Mouse (Mus musculus) right cerebral cortex, postnatal 25 days (tissue): ENCODE results near the gene Papss2.
"Not testable (repeated sequence)": the region's sequence is repeated elsewhere in the genome, so short reads cannot be mapped to it uniquely, and the experiment has no call there.

ENCODE experiments used
- DNase-seq: peaks from one replicate; pipeline ENCODE4 v3.0.0; 2022

Papss2 gene

DNA sequence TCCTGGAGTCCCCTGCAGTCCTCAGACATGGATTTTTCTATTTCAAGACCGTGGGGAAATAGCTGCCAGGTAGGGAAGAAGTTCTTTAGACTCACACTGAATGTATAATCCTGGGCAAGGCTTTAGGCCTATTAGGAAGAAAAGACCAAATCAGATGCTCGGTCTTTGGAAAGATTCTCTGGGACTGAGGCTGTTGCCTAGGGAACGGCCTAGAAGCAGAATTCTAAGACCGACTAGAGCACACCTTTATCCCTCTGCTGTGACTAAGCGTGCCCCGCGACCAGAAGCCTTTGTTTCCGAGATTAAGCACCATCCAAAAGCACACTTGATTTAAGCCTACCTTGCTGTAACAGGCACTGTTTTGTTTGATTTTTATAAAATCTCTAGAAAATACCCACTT, 46.4 kb downstream of the Papss2 start:
- no peak for DNase-seq

DNA sequence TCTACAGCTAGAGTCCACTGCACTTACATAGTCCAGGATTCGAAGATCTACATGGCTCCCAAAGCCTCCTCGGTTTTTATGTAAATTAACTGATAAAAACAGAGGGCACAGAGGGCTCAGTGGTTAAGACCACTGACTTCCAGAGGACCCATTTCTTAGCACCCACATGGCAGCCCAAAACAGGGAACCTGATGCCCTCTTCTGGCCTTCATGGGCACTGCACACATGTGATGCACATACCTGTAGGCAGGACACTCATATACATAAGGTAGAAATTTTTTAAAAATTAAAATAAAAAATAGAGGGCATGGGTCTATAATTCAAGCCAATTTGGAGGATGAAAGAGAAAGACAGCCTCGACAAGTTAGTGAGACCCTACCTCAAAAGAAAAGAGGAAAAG, 48.1 kb downstream of the Papss2 start:
- DNase-seq, result no peak

DNA sequence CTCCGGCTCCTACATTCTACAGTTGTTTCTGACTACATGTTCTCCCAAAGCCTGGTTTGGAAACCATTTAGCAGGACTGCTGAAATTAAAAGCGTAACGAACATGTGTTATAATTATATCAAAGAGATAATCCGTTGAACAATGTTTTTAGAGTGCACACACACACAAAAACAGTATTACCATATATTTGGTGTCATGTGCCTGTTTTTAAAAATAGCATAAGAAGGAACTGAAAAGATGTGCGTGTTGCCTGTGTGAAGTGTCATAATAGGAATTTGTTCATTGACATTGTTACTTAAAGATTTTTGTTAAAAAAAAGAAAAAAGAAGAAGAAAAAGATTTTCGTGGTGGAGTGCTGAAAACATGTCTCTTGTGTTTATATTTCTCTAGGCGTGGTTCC, 50.3 kb downstream of the Papss2 start:
- no peak for DNase-seq

- no peak for DNase-seq
Observed at GRCm38 (mm10) chr19:32646382-32646781, 50.8 kb downstream of the Papss2 start.

- DNase-seq, result no peak
Observed at GRCm38 (mm10) chr19:32648019-32648571, 52.5 kb downstream of the Papss2 start.

DNA sequence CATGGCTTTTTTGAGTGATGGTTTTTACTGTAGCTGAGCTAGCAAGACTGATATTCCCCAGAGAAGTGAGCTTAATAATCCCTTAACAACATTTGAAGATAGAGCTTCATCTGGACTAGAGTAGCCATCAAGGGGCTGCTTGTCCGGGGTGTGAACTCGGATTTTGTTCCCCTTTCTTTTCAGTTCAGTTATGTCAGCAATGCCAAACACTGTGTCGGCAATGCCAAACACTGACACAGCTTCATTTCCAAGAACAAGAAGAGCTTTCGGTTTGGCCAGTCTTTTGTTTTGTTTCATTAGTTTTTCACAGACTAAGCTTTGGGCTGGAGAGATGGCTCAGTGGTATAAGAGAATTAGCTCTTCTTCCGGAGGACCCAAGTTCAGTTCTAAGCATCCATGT, 55.5 kb downstream of the Papss2 start:
- no peak for DNase-seq

DNA sequence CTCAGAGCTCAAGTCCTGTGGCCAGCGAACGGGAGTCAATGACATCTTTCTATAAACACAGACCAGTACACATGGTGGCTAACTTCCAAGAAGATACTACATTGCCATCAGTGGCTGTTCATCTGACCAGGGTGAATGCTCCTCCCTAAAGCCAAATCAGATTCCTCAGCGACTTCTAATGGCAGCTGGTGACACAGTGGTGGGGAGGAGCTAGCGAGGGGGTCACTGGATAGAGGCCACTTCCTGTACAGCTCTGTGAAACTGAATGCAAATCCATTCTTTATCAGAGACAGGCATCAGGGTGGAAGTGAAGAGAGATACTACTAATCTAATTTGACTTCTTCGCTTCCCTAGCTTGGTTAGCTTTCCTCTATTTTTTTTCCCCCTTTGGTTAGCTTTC, 57.5 kb downstream of the Papss2 start:
- DNase-seq, result no peak

GRCm38 (mm10) chr19:32653630-32654362, 58.2 kb downstream of the Papss2 start:
- DNase-seq, result no peak

DNA sequence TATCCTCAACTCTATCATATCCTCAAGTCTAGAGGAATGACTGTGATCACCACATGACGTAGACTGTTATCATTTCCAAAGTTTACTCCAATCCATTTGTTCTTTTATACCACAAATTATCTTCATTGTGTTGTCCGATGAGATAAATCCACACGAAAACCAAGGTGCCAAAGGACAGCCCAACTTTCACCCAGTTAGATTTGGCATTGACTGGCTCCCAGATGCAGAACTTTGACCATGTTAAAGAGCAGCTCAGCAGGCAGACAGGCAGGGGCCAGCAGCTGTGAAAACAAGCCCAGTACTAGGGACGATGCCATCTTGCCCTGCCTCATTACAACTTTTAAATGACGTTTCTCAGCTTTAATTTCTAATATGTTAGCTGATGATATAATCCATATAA, 63.8 kb downstream of the Papss2 start:
- DNase-seq, result no peak

DNA sequence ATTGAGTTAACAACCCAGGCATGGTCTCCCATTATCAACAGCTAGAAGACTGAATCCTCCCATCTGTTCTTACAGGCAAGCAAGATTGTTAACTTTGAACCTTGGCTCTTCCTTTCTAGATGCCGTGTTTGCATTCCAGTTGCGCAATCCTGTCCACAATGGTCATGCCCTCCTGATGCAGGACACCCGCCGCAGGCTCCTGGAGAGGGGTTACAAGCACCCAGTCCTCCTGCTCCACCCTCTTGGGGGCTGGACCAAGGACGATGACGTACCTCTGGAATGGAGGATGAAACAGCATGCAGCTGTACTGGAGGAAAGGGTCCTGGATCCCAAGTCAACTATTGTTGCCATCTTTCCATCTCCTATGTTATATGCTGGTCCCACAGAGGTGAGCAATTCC, 67.3 kb downstream of the Papss2 start:
- no peak for DNase-seq

DNA sequence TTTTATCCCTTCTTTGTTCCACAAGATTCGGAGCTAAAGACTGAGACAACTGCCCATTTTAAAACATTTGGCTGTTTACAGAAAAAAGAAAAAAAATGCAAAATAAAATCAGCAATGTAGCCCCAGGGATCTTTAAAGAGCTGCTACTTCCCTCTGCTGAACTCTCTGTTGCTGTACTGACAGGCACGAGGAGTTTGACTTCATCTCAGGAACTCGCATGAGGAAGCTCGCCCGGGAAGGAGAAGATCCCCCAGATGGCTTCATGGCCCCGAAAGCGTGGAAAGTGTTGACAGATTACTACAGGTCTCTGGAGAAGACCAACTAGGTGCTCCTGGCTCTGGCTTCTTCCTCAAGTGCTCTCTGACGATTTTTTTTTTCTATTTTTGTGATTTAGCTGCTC, 69.7 kb downstream of the Papss2 start:
- DNase-seq, result no peak

GRCm38 (mm10) chr19:32667830-32668229, 72.2 kb downstream of the Papss2 start:
- DNase-seq, result not testable (repeated sequence)

DNA sequence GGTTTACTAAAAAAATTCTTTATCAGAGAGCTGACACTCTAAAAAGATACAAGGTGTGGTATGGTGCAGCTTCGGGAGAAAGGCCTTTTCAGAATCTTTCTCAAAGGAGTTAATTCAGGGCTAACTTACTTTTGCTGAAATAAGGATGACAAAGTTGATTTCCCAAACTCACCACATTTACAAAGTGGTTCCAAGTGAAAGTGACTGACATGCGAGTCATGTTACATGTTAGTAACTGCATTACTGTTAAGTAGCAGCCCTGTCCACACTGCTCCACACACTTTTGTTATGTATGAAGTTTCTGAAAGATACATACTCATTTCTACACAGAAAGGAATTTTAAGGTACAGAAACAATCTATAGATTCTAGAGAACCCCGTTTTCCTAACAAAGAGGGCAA, 80.2 kb downstream of the Papss2 start:
- no peak for DNase-seq

DNA sequence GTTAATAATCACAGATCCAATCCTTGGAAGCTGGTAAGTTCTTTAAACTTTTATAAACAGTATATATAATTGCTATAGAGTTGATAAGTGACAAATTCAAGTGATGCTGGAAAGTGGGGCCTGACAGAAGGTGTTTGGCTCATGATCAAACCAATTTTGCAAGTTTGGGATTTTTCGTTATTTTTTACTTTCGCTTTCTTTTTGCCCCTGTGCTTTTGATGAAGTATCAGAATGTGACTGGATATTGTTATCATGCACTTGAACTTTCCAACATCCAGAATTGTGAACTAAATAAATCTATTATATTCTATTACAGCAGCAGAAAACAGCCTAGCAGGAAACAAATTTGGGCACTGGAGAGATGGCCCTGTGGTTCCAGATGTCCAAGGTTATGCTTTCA, 85.3 kb downstream of the Papss2 start:
- DNase-seq, result no peak

DNA sequence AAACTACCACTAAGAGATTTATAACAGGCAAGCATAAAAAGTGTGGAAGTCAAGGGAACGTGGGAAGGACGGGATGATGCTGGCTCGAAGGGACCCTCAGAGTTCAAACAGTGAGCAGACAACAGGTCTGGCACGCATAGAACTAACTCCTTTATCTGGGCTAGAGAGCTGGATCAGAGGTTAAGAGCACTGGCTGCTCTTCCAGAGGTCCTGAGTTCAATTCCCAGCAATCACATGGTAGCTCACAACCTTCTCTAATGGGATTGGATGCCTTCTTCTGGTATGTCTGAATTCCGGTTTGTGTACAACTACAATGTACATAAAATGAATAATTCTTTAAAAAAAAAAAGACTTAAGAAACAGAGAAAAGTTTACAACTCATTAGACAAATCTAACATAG, 87.5 kb downstream of the Papss2 start:
- no peak for DNase-seq

- DNase-seq, result peak; percentile 8
Observed at GRCm38 (mm10) chr19:32687721-32688120, 92.1 kb downstream of the Papss2 start.

DNA sequence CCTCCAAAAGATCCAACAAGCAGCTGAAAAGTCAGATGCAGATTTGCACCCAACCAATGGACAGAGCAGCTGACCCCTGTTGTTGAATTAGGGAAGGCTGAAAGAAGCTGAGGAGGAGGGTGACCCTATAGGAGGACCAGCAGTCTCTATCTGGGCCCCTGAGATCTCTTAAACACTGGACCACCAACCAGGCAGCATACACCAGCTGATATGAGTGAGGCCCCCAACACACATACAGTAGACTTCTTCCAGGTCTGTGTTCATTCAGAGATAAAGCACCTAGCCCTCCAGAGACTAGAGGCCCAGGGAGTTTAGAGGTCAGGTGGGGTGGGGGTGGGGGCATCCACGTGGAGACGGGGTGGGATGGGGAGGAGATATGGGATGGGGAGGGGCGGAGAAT, 92.6 kb downstream of the Papss2 start:
- DNase-seq, result not testable (repeated sequence)

GRCm38 (mm10) chr19:32689724-32690123, 94.1 kb downstream of the Papss2 start:
- DNase-seq, result no peak

DNA sequence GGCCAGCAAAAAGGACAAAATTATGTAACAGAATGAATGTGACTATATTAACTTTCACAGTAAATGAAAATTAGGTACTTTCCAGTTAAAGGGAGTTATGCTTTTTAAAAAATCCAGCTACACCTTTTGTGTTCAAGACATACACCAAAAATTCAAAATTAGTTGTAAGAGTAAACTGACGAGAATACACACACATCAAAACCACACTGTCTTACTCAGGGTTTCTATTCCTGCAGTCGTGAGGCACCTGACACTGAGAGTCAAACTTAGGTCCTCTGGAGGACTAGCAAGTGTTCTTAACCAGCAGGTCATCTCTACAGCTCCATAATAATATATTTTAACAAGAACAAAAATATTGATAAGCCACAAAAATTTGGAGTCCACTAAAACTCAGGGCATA, 101.1 kb downstream of the Papss2 start:
- DNase-seq, result no peak

- no peak for DNase-seq
Observed at GRCm38 (mm10) chr19:32702191-32702590, 106.6 kb downstream of the Papss2 start.

DNA sequence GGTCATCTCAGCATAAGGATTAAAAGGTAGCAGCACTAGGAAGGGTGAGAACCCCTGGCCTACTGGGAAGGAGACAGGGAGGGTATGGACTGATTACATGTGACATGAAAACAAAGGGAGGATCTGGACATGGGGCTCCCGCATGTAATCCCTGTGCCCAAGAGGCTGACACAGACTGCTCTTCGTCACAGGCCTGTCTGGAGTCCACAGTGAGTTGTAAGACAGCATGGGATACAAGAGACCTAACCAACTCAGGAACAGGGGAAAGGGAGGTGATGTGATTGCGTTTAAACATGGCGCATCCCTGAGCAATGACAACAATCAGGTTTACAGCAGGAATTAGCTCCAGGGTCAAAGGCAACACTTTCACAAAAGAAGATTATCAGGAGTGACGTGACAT, 113.4 kb downstream of the Papss2 start:
- DNase-seq, result no peak

DNA sequence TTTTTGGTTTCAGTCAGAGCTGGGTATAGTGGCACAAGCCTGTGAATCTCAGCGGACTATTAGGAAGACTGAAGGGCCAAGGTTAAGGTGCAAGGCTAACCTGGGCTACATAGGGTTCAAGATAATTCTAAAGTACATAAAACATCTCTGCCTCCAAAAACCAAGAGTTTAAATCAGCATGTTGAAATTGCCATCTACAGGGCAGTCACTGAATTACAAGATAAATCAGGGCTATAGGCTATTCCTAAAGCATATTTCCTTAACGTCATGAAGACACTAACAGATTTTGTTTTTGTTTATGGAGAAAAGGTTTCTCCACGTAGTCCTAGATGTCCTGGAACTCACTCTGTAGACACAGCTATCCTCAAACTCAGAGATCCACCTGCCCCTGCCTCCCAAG, 114.7 kb downstream of the Papss2 start:
- no peak for DNase-seq

DNA sequence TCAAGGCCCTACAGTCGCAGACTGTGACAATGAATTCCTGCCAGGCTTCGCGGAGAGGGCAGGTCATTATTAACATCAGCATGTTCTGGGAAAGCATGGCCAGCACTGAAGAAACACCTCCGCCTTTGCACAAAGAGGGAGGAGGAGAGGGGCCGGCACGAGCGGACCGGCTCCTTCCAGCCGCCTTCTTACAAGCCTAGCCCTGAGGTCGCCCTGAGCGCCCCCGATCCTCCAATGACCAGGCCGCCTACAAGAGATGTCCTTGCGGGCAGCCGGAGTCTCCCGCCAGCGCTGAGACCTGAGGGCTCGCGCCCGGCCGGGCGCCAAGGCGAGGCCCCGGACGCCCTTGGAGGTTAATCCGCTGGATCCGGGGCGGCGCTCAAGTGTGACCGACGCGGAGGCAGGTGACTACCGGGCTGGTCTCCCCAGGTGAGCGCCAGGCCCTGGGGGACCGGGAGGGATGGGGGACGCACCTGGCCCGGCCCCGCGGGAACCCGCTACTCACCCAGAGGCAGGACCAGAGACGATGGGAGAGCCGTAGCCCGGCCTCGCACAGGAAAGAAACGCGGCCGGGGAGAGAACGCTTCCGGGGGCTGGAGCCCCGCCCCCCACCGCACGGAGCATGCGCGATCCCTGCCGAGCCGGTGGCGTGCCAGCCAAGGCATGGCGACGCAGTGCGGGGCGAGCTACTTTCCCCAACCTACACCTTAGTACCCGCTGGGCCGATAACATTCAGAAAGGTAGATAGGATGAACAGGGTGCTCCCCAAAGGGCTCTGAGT, 116.4 kb downstream of the Papss2 start:
- DNase-seq, result peak; percentile 93

- peak; percentile 61 for DNase-seq
Observed at GRCm38 (mm10) chr19:32712588-32713042, 117.0 kb downstream of the Papss2 start.
